Mouse (Mus musculus): ENCODE results near the gene Miip. TPM values are rescaled to one million over a fixed set of nuclear protein-coding genes. Genes with fewer than 3 reads are reported as not detected.
A peak's percentile ranks its signal among the peaks of the same experiment; 100 is the strongest.
"Not testable (repeated sequence)": the region's sequence is repeated elsewhere in the genome, so short reads cannot be mapped to it uniquely, and the experiment has no call there.

Miip gene
- polyA plus RNA-seq, 1 experiment from 2014 or later = 34.6 TPM

DNA sequence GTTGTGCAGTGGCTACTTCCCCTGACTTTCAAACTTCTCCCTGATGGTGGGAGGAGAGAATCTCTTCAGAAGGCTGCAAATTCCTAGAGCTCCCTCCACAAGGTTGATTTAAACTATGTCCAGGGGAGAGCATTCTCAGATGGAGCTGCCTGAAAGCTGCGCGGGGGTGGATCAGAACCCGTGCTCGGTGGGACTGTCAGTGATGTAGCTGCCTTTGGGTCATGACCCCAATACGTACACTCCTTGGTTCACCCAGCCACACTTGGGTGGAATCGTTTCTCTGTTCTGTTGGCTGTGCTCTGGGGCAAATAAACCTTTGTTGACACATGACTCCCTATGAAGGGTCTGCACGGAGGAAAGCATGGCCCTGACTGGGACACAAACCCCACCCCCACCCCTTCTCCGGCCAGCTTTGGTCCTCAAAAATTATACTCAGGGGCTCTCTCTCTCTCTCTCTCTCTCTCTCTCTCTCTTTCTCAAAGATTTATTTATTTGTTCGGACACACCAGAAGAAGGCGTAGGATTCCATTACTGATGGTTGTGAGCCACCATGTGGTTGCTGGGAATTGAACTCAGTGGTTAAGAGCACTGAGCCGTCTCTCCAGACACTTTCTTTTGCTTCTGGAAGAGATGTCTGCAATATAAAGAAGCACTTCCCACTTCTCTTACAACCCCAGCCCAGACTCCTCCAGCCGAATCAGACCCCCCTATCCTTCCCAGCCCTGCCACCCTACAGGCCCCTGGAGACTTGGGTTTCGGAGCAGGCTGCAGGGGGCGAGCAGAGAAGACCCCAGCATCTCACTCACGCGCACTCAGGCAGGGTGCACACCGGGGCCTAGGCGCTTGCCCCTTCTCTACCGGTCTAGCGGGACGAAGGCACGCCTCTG is 810 bp downstream of the Miip start:
- Histone ChIP-seq H3K27ac (peak overlapping the region; percentile 87), H3K9ac (peak overlapping the region; percentile 65), H3K27me3 (replicated peaks) (no peaks in the 10 kb centered on the region), H3K4me2 (peak overlapping the region; percentile 72), H3K4me3 (replicated peaks) (peak overlapping the region; percentile 96), H3K4me1 (peaks cover 19% of the 10 kb centered on the region), H3K9me3 (no peaks in the 10 kb centered on the region), H3K36me3 (peaks cover 31% of the 10 kb centered on the region; the same call in 1 of the 2 replicates)
- 3% methylated on average over 22 of the region's 22 CpGs for WGBS
- no peak for ATAC-seq (ENCODE audit: insufficient read depth, low FRiP score, low read depth)

DNA sequence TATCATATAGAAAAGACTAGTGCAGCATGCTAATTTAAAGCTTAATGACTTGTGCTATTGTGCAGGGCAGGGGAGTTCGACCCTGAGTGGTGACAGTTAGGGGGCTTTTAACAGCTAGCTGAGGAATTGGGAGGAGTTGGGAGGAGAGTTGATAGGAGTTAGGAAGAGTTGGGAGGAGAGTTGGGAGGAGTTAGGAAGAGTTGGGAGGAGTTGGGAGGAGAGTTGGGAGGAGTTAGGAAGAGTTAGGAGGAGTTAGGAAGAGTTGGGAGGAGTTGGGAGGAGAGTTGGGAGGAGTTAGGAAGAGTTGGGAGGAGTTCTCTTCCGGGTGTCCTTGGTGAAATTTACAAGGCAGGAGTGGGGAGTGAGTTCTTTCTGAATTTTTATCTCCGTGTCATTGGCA is 1.8 kb downstream of the Miip start:
- 39% methylated on average over 3 of the region's 3 CpGs for WGBS
- H3K4me3 ChIP-seq (replicated peaks) = peak overlapping the region; percentile 96; the same call in 1 of the 2 replicates
- H3K36me3 ChIP-seq = peaks cover 31% of the 10 kb centered on the region
- H3K27me3 ChIP-seq (replicated peaks); H3K9me3 ChIP-seq; H3K9ac ChIP-seq; ATAC-seq (ENCODE audit: insufficient read depth, low FRiP score, low read depth); H3K27ac ChIP-seq; H3K4me2 ChIP-seq: not testable (repeated sequence)
- peaks cover 19% of the 10 kb centered on the region for H3K4me1 ChIP-seq

DNA sequence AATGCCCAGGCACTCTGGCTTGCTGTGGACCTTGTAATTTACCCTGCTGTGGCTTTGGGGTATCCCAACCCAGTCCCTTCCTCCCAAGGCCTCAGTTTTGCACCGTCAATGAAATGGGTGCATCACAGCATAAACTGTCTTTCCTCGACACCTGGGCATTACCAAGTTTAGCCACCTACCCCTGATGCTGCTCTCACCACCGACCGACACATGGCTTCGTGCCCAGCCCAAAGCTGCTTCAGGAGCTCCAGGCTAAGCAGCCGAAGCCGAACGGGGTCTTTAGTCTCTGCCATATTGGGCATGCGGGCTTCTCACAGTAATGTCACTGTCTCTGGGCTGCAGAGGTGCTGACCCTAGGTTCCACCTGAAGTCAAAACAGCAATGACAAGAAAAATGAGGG is 2.6 kb downstream of the Miip start:
- no peak overlapping the region for H3K27ac ChIP-seq
- no peak overlapping the region for H3K4me2 ChIP-seq
- H3K9ac ChIP-seq = no peak overlapping the region
- H3K4me1 ChIP-seq = peaks cover 19% of the 10 kb centered on the region
- peaks cover 36% of the 10 kb centered on the region for H3K36me3 ChIP-seq
- 92% methylated on average over 9 of the region's 9 CpGs for WGBS
- no peaks in the 10 kb centered on the region for H3K9me3 ChIP-seq
- no peak for ATAC-seq (ENCODE audit: insufficient read depth, low FRiP score, low read depth)
- H3K4me3 ChIP-seq (replicated peaks) = no peak overlapping the region
- H3K27me3 ChIP-seq (replicated peaks) = no peaks in the 10 kb centered on the region

DNA sequence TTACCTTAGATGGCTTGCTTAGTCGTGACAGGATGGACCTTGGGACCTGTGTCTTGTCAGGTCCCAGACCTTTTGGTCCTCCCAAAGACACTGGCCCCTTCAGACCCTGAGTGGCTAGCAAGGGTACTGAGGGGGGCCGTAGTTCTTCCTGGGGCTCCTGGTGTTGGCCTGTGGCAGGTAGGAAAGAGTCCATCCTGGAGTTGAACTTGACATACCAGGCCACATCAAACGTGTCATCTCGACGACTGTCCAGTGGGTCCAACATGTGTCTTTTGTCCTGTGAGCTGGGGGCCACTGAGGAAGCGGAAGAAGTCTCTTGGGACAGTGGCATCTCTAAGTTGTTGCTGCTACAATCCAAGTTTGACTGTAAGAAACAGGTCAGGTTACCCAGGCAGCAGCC is 3.0 kb downstream of the Miip start:
- Histone ChIP-seq H3K27ac (no peak overlapping the region), H3K27me3 (replicated peaks) (no peaks in the 10 kb centered on the region), H3K36me3 (peaks cover 39% of the 10 kb centered on the region), H3K4me3 (replicated peaks) (no peak overlapping the region), H3K9ac (no peak overlapping the region), H3K4me2 (no peak overlapping the region), H3K4me1 (peaks cover 19% of the 10 kb centered on the region), H3K9me3 (no peaks in the 10 kb centered on the region)
- ATAC-seq (ENCODE audit: insufficient read depth, low FRiP score, low read depth) = no peak
- 94% methylated on average over 6 of the region's 6 CpGs for WGBS

DNA sequence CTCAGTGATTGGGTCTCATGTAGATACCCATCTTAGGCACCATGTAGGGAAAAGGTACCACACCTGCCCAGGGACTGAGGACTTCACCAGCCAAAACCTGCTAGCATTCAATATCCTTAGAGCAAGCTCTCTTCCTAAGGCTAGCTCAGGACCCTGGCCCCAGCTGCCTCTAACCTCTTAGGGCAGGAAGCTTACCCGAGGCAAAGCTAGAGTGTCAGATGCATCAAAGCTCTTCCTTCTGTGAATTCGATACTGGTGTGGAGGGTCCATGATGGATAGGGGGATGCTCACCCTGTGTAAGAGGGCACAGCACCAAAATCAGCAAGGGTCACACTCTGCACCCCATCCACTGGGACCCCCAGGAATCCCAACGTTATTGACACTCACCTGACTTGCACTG is 6.6 kb downstream of the Miip start:
- H3K9ac ChIP-seq = no peak overlapping the region
- no peaks in the 10 kb centered on the region for H3K27me3 ChIP-seq (replicated peaks)
- no peak for ATAC-seq (ENCODE audit: insufficient read depth, low FRiP score, low read depth)
- no peak overlapping the region for H3K4me2 ChIP-seq
- H3K9me3 ChIP-seq = no peaks in the 10 kb centered on the region
- no peaks in the 10 kb centered on the region for H3K4me1 ChIP-seq
- 90% methylated on average over 3 of the region's 3 CpGs for WGBS
- H3K36me3 ChIP-seq = peaks cover 43% of the 10 kb centered on the region
- H3K27ac ChIP-seq = no peak overlapping the region
- no peak overlapping the region for H3K4me3 ChIP-seq (replicated peaks)

DNA sequence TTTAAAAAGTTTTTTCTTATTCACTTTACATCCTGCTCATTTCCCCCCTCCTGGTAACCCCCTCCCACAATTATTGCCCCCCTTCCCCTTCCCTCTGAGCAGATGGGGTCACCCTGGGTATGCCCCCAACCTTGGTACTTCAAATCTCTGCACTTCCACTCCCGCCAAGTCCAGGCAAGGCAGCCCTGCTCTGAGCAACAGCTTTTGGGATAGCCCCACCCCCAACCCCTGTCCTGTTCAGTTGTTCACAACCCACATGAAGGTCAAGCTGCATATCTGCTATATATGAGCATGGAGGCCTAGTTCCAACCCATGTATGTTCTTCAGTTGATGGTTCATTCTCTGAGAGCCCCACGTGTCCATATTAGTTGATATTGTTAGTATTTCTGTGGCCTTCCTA is 17.8 kb downstream of the Miip start:
- WGBS = 80% methylated on average over 2 of the region's 2 CpGs
- no peaks in the 10 kb centered on the region for H3K27me3 ChIP-seq (replicated peaks)
- no peaks in the 10 kb centered on the region for H3K9me3 ChIP-seq
- no peak overlapping the region for H3K4me3 ChIP-seq (replicated peaks)
- no peak overlapping the region for H3K4me2 ChIP-seq
- no peak overlapping the region for H3K9ac ChIP-seq
- no peaks in the 10 kb centered on the region for H3K36me3 ChIP-seq
- no peak overlapping the region for H3K27ac ChIP-seq
- H3K4me1 ChIP-seq = peaks cover 8% of the 10 kb centered on the region; the same call in 1 of the 2 replicates
- no peak for ATAC-seq (ENCODE audit: insufficient read depth, low FRiP score, low read depth)

DNA sequence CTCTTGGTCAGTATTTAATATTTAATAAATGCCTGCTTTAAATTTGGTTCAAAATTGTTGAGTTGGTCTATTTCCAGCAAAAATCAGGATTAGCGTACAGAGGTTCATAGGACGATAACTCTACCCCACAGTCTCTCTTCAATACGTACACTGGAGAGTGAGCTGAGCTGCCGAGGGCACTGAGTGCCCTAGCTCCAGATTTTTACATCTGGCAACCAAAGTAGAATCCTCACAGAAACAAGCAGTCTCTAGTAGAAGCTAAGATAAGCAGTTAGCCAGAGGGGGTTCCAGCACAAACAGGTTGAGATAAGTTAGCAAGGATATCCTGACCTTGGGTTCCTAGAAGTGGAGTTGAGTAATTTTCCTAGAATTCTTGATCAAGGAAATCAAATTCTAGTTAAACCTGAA is 20.0 kb downstream of the Miip start:
- peaks cover 13% of the 10 kb centered on the region for H3K36me3 ChIP-seq
- H3K27ac ChIP-seq = 0 out of 2 replicates have a peak overlapping the region, but pooled peaks have one; percentile 28
- WGBS = 5% methylated on average over 4 of the region's 4 CpGs

DNA sequence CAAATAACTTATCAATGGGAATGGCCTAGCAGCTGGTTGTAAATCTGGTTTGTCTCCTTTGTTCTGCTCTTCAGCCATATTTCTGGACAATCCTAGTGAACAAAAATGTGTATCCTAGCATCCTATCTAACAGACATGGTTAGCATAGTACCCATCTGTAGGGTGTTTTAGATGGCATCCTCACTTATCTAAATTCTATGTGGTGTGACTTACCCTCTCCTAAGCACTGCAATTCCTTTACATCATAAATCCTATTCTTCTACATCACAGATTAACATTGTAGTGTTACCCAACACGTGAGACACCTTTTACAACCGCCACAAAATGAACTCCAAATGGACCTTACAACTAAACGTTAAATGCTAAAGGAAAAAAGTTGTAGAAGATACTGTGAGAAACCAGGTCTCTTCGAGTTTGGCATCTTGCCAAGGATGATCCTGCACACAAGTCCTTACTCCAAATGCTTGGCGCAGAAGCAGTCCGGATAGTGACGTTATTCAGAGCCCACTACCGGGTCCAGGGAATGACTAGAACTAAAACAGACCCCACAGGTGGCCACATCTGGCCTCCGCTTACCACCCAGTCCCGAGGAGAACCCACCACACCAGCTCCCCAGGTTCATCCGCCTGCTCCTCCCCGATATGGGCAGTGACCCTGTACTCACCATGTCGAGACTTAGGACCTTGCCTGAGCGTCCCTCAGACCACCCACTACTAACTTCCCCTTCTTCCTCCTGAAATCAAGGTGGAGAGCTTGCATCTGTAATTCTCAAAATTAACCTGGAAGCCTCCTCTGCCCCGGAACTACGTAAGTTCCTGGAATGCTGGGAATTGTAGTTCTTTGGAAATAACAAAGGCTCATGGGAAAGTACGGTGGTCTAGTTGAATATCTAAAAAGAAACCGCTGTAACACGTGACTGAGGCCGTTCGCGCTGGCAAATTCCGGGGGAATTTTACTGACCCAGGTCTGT is 20.7 kb downstream of the Miip start, which contains the start of gene Zfp933:
Zfp933 (minus strand) TSS at position 753 of the 970 bp plus-strand sequence.
- H3K4me2 ChIP-seq = peak within 1 kb of the TSS; percentile 64
- 0 out of 2 replicates have a peak within 1 kb of the TSS, but pooled peaks have one; percentile 28 for H3K27ac ChIP-seq
- H3K9me3 ChIP-seq = no peaks in the 10 kb centered on the region
- 2% methylated on average over 23 of the region's 23 CpGs for WGBS
- ATAC-seq (ENCODE audit: insufficient read depth, low FRiP score, low read depth) = peak; percentile 87
- no peaks in the 10 kb centered on the region for H3K27me3 ChIP-seq (replicated peaks)
- peaks cover 19% of the 10 kb centered on the region for H3K36me3 ChIP-seq
- peak within 1 kb of the TSS; percentile 53 for H3K9ac ChIP-seq
- H3K4me3 ChIP-seq (replicated peaks) = peak within 1 kb of the TSS; percentile 80
- peaks cover 8% of the 10 kb centered on the region; the same call in 1 of the 2 replicates for H3K4me1 ChIP-seq

More for the DNA sequence above, 20.0 kb downstream of the Miip start:
- H3K27me3 ChIP-seq (replicated peaks) = no peaks in the 10 kb centered on the region
- H3K9ac ChIP-seq = peak overlapping the region; percentile 26; the same call in 1 of the 2 replicates
- peak overlapping the region; percentile 80 for H3K4me3 ChIP-seq (replicated peaks)
- H3K9me3 ChIP-seq = no peaks in the 10 kb centered on the region
- peak overlapping the region; percentile 64 for H3K4me2 ChIP-seq
- peaks cover 8% of the 10 kb centered on the region; the same call in 1 of the 2 replicates for H3K4me1 ChIP-seq
- peak; percentile 63 for ATAC-seq (ENCODE audit: insufficient read depth, low FRiP score, low read depth)

DNA sequence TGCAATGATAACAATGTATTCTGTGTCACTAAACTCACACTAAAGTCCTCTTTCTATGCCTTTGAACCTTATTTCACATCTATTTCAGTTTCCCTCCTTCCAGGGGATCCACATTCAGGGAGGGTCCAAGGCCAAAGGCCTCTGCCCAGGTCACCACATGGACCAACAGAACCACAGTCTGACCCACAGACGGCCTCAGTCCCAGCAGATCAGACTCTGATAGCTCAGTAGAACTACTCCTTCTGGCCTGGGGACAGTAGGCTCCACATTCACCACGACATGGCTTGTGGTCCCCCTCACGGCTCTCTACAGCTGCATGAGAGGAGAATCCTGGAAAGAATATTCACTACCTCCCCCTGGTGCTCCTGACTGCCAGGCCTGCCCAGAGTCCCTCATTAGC is 25.7 kb downstream of the Miip start:
- WGBS = 92% methylated on average over 3 of the region's 3 CpGs
- H3K4me3 ChIP-seq (replicated peaks) = no peak overlapping the region
- H3K4me2 ChIP-seq = no peak overlapping the region
- H3K9me3 ChIP-seq = no peaks in the 10 kb centered on the region
- no peaks in the 10 kb centered on the region for H3K27me3 ChIP-seq (replicated peaks)
- H3K27ac ChIP-seq = no peak overlapping the region
- ATAC-seq (ENCODE audit: insufficient read depth, low FRiP score, low read depth) = no peak
- H3K4me1 ChIP-seq = peaks cover 3% of the 10 kb centered on the region; the same call in 1 of the 2 replicates
- peaks cover 37% of the 10 kb centered on the region for H3K36me3 ChIP-seq
- no peak overlapping the region for H3K9ac ChIP-seq

DNA sequence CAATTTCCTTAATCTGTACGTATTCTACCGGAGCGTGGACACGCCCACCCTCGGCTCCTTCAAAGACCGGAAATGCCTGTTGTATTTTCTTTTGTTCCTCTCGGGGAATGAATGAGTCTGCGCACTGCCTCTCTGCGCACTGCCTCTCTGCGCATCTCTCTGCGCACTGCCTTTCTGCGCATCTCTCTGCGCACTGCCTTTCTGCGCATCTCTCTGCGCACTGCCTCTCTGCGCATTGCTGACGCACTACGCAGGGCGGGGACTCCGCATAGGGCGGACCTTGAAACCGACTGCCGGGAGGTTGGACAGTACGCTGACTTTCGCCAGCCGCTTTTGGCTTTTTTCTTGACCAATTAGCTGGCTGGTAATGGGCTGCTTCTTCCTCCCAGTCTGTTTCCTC is 29.3 kb downstream of the Miip start:
- not testable (repeated sequence) for H3K9ac ChIP-seq; H3K27ac ChIP-seq; H3K4me1 ChIP-seq; H3K27me3 ChIP-seq (replicated peaks); H3K4me2 ChIP-seq; ATAC-seq (ENCODE audit: insufficient read depth, low FRiP score, low read depth); H3K9me3 ChIP-seq; H3K4me3 ChIP-seq (replicated peaks)
- H3K36me3 ChIP-seq = peaks cover 31% of the 10 kb centered on the region
- 96% methylated on average over 20 of the region's 26 CpGs for WGBS

DNA sequence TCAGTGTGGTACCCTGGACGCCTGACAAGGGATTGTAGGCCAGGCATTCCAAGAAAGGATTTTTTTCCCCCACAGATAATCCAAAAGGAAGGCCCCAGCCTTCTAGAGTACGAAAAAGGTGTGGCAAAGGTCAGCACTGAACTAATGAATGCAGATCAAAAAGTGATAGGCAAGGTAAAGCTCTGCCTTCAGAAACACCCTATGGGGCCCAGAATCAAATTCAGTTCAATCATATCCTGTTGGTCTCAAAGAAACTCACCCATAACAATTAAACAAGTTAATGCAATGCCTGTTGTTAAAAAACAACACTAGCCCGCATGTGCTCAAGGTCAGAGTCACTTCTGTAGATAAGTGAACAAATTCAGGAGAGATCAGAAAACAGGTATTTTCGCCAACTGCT is 44.2 kb downstream of the Miip start:
- Histone ChIP-seq H3K27me3 (replicated peaks) (no peaks in the 10 kb centered on the region), H3K4me3 (replicated peaks) (no peak overlapping the region), H3K9ac (no peak overlapping the region), H3K36me3 (peaks cover 35% of the 10 kb centered on the region), H3K4me2 (no peak overlapping the region), H3K4me1 (no peaks in the 10 kb centered on the region), H3K9me3 (peaks cover 30% of the 10 kb centered on the region), H3K27ac (no peak overlapping the region)
- WGBS = 91% methylated on average over 4 of the region's 4 CpGs
- ATAC-seq (ENCODE audit: insufficient read depth, low FRiP score, low read depth) = no peak

Measured in stomach, embryonic 15.5 days (tissue).